Mouse (Mus musculus): ENCODE measurements around the gene Ift81. TPM values are rescaled to one million over a fixed set of nuclear protein-coding genes. Genes with fewer than 3 reads are reported as not detected.

The Ift81 gene
- polyA plus RNA-seq, 1 experiment from 2014 or later = 71.6 TPM

- no peaks in the 10 kb centered on the region for H3K9me3 ChIP-seq (replicated peaks; ENCODE audit: control insufficient read depth, low read length, poor library complexity, severe bottlenecking)
- 67% methylated on average over 6 of the region's 6 CpGs for WGBS
- H3K9ac ChIP-seq (ENCODE audit: low read depth, low read length) = no peak overlapping the region
Observed at GRCm38 (mm10) chr5:122547810-122548209, 66.5 kb downstream of the Ift81 start.

GRCm38 (mm10) chr5:122547251-122547714 is 67.0 kb downstream of the Ift81 start:
- Histone ChIP-seq H3K9me3 (replicated peaks; ENCODE audit: control insufficient read depth, low read length, poor library complexity, severe bottlenecking) (no peaks in the 10 kb centered on the region), H3K27me3 (ENCODE audit: control insufficient read depth, insufficient read depth, low read depth, low read length) (no peaks in the 10 kb centered on the region), H3K4me2 (ENCODE audit: low read length) (no peak overlapping the region), H3K4me1 (ENCODE audit: control insufficient read depth, insufficient read depth, low read length) (peaks cover 8% of the 10 kb centered on the region; the same call in 1 of the 2 replicates), H3K4me3 (ENCODE audit: low read depth, low read length) (no peak overlapping the region), H3K27ac (ENCODE audit: low read length) (no peak overlapping the region), H3K36me3 (ENCODE audit: control insufficient read depth, insufficient read depth, low read length) (no peaks in the 10 kb centered on the region), H3K9ac (ENCODE audit: low read depth, low read length) (no peak overlapping the region)
- 66% methylated on average over 7 of the region's 7 CpGs for WGBS
- no peak for ATAC-seq

More at GRCm38 (mm10) chr5:122547810-122548209, 66.5 kb downstream of the Ift81 start:
- Histone ChIP-seq H3K27me3 (ENCODE audit: control insufficient read depth, insufficient read depth, low read depth, low read length) (no peaks in the 10 kb centered on the region), H3K4me2 (ENCODE audit: low read length) (no peak overlapping the region), H3K36me3 (ENCODE audit: control insufficient read depth, insufficient read depth, low read length) (no peaks in the 10 kb centered on the region), H3K4me3 (ENCODE audit: low read depth, low read length) (no peak overlapping the region), H3K4me1 (ENCODE audit: control insufficient read depth, insufficient read depth, low read length) (peaks cover 8% of the 10 kb centered on the region; the same call in 1 of the 2 replicates), H3K27ac (ENCODE audit: low read length) (no peak overlapping the region)
- ATAC-seq = no peak

GRCm38 (mm10) chr5:122543392-122543791 is 70.9 kb downstream of the Ift81 start:
- ATAC-seq = no peak
- Histone ChIP-seq H3K9me3 (replicated peaks; ENCODE audit: control insufficient read depth, low read length, poor library complexity, severe bottlenecking) (no peaks in the 10 kb centered on the region), H3K27me3 (ENCODE audit: control insufficient read depth, insufficient read depth, low read depth, low read length) (no peaks in the 10 kb centered on the region), H3K9ac (ENCODE audit: low read depth, low read length) (no peak overlapping the region), H3K4me2 (ENCODE audit: low read length) (no peak overlapping the region), H3K27ac (ENCODE audit: low read length) (no peak overlapping the region), H3K4me3 (ENCODE audit: low read depth, low read length) (no peak overlapping the region), H3K4me1 (ENCODE audit: control insufficient read depth, insufficient read depth, low read length) (peaks cover 2% of the 10 kb centered on the region; the same call in 1 of the 2 replicates), H3K36me3 (ENCODE audit: control insufficient read depth, insufficient read depth, low read length) (peaks cover 4% of the 10 kb centered on the region; the same call in 1 of the 2 replicates)
- WGBS = 96% methylated on average over 6 of the region's 6 CpGs

GRCm38 (mm10) chr5:122541871-122542270 is 72.4 kb downstream of the Ift81 start:
- no peak overlapping the region for H3K4me2 ChIP-seq (ENCODE audit: low read length)
- 90% methylated on average over 8 of the region's 8 CpGs for WGBS
- ATAC-seq = no peak
- H3K36me3 ChIP-seq (ENCODE audit: control insufficient read depth, insufficient read depth, low read length) = peaks cover 9% of the 10 kb centered on the region; the same call in 1 of the 2 replicates
- no peak overlapping the region for H3K9ac ChIP-seq (ENCODE audit: low read depth, low read length)
- H3K4me3 ChIP-seq (ENCODE audit: low read depth, low read length) = no peak overlapping the region
- no peaks in the 10 kb centered on the region for H3K9me3 ChIP-seq (replicated peaks; ENCODE audit: control insufficient read depth, low read length, poor library complexity, severe bottlenecking)
- H3K27me3 ChIP-seq (ENCODE audit: control insufficient read depth, insufficient read depth, low read depth, low read length) = no peaks in the 10 kb centered on the region
- no peaks in the 10 kb centered on the region for H3K4me1 ChIP-seq (ENCODE audit: control insufficient read depth, insufficient read depth, low read length)
- H3K27ac ChIP-seq (ENCODE audit: low read length) = no peak overlapping the region

GRCm38 (mm10) chr5:122538077-122538476 is 76.2 kb downstream of the Ift81 start:
- Histone ChIP-seq H3K4me2 (ENCODE audit: low read length) (no peak overlapping the region), H3K27ac (ENCODE audit: low read length) (no peak overlapping the region), H3K4me3 (ENCODE audit: low read depth, low read length) (no peak overlapping the region), H3K9me3 (replicated peaks; ENCODE audit: control insufficient read depth, low read length, poor library complexity, severe bottlenecking) (no peaks in the 10 kb centered on the region), H3K27me3 (ENCODE audit: control insufficient read depth, insufficient read depth, low read depth, low read length) (no peaks in the 10 kb centered on the region), H3K4me1 (ENCODE audit: control insufficient read depth, insufficient read depth, low read length) (no peaks in the 10 kb centered on the region), H3K36me3 (ENCODE audit: control insufficient read depth, insufficient read depth, low read length) (peaks cover 9% of the 10 kb centered on the region; the same call in 1 of the 2 replicates), H3K9ac (ENCODE audit: low read depth, low read length) (no peak overlapping the region)
- 95% methylated on average over 11 of the region's 11 CpGs for WGBS
- no peak for ATAC-seq

- Histone ChIP-seq H3K27ac (ENCODE audit: low read length) (no peak overlapping the region), H3K36me3 (ENCODE audit: control insufficient read depth, insufficient read depth, low read length) (peaks cover 9% of the 10 kb centered on the region; the same call in 1 of the 2 replicates), H3K9ac (ENCODE audit: low read depth, low read length) (no peak overlapping the region), H3K27me3 (ENCODE audit: control insufficient read depth, insufficient read depth, low read depth, low read length) (no peaks in the 10 kb centered on the region), H3K4me3 (ENCODE audit: low read depth, low read length) (no peak overlapping the region), H3K4me2 (ENCODE audit: low read length) (no peak overlapping the region), H3K9me3 (replicated peaks; ENCODE audit: control insufficient read depth, low read length, poor library complexity, severe bottlenecking) (no peaks in the 10 kb centered on the region), H3K4me1 (ENCODE audit: control insufficient read depth, insufficient read depth, low read length) (no peaks in the 10 kb centered on the region)
- no peak for ATAC-seq
- 94% methylated on average over 5 of the region's 5 CpGs for WGBS
Observed at GRCm38 (mm10) chr5:122537654-122538053, 76.7 kb downstream of the Ift81 start.

GRCm38 (mm10) chr5:122533884-122534283 is 80.4 kb downstream of the Ift81 start:
- no peak overlapping the region for H3K4me3 ChIP-seq (ENCODE audit: low read depth, low read length)
- H3K27me3 ChIP-seq (ENCODE audit: control insufficient read depth, insufficient read depth, low read depth, low read length) = no peaks in the 10 kb centered on the region
- 77% methylated on average over 8 of the region's 8 CpGs for WGBS
- peaks cover 8% of the 10 kb centered on the region; the same call in 1 of the 2 replicates for H3K36me3 ChIP-seq (ENCODE audit: control insufficient read depth, insufficient read depth, low read length)
- H3K27ac ChIP-seq (ENCODE audit: low read length) = no peak overlapping the region
- no peak overlapping the region for H3K9ac ChIP-seq (ENCODE audit: low read depth, low read length)
- no peaks in the 10 kb centered on the region for H3K9me3 ChIP-seq (replicated peaks; ENCODE audit: control insufficient read depth, low read length, poor library complexity, severe bottlenecking)
- no peak for ATAC-seq
- 0 out of 2 replicates have a peak, but pooled peaks cover 2% of the 10 kb centered on the region for H3K4me1 ChIP-seq (ENCODE audit: control insufficient read depth, insufficient read depth, low read length)
- no peak overlapping the region for H3K4me2 ChIP-seq (ENCODE audit: low read length)

GRCm38 (mm10) chr5:122529913-122530604 is 84.3 kb downstream of the Ift81 start:
- Histone ChIP-seq H3K9ac (ENCODE audit: low read depth, low read length) (no peak overlapping the region), H3K4me2 (ENCODE audit: low read length) (no peak overlapping the region), H3K27ac (ENCODE audit: low read length) (no peak overlapping the region), H3K27me3 (ENCODE audit: control insufficient read depth, insufficient read depth, low read depth, low read length) (no peaks in the 10 kb centered on the region), H3K4me3 (ENCODE audit: low read depth, low read length) (no peak overlapping the region), H3K36me3 (ENCODE audit: control insufficient read depth, insufficient read depth, low read length) (no peaks in the 10 kb centered on the region), H3K9me3 (replicated peaks; ENCODE audit: control insufficient read depth, low read length, poor library complexity, severe bottlenecking) (no peaks in the 10 kb centered on the region), H3K4me1 (ENCODE audit: control insufficient read depth, insufficient read depth, low read length) (0 out of 2 replicates have a peak, but pooled peaks cover 2% of the 10 kb centered on the region)
- no peak for ATAC-seq
- WGBS = 81% methylated on average over 9 of the region's 9 CpGs

- no peaks in the 10 kb centered on the region for H3K9me3 ChIP-seq (replicated peaks; ENCODE audit: control insufficient read depth, low read length, poor library complexity, severe bottlenecking)
- H3K27me3 ChIP-seq (ENCODE audit: control insufficient read depth, insufficient read depth, low read depth, low read length) = no peaks in the 10 kb centered on the region
- ATAC-seq = no peak
- H3K4me3 ChIP-seq (ENCODE audit: low read depth, low read length) = no peak overlapping the region
- no peak overlapping the region for H3K9ac ChIP-seq (ENCODE audit: low read depth, low read length)
- 67% methylated on average over 3 of the region's 3 CpGs for WGBS
- 0 out of 2 replicates have a peak, but pooled peaks cover 2% of the 10 kb centered on the region for H3K4me1 ChIP-seq (ENCODE audit: control insufficient read depth, insufficient read depth, low read length)
- H3K36me3 ChIP-seq (ENCODE audit: control insufficient read depth, insufficient read depth, low read length) = no peaks in the 10 kb centered on the region
- H3K27ac ChIP-seq (ENCODE audit: low read length) = no peak overlapping the region
- no peak overlapping the region for H3K4me2 ChIP-seq (ENCODE audit: low read length)
Observed at GRCm38 (mm10) chr5:122529316-122529715, 85.0 kb downstream of the Ift81 start.
